In genomic region chr19:43939769-43940689, GRCm38 (mm10) we compare ENCODE assay signal across 8 mouse cellular contexts. TPM values are rescaled to one million over a fixed set of nuclear protein-coding genes. Genes with fewer than 3 reads are reported as not detected.
DNase-seq lines count a peak whose midpoint lies in the region; ATAC-seq lines count a peak whose summit lies in the region.

Dnmbp (minus strand) TSS chr19:43940191.

- ATAC-seq in inflammation-experienced regulatory T-cells, adult 6 months = peak; percentile 86
- peak; percentile 85 for ATAC-seq in megakaryocyte progenitor cell, adult 5-6 weeks (replicated peaks; ENCODE audit: poor library complexity)

- intact Hi-C loops in left cerebral cortex, postnatal 14 days (cut with DNase I) = loop anchor here (5.0 kb wide), 2 partner anchors 88 to 108 kb away; no protein-coding TSS in a partner anchor

- DNase-seq in adrenal gland, adult 18-20 months (ENCODE audit: low spot score in 2 of 2) = peak; percentile 91 to 97
- DNase-seq in embryo, embryonic 10.5 days (ENCODE audit: low spot score) = peak; percentile 86
- peak; percentile 81 for DNase-seq in gastrocnemius, postnatal 25 days
- DNase-seq in left cerebral cortex, postnatal 14 days (ENCODE audit: low spot score in 2 of 2) = peak; percentile 51 to 80
- DNase-seq in right cerebral cortex, postnatal 10 days (ENCODE audit: low spot score in 2 of 2) = peak; percentile 74 to 88
- peak; percentile 89 for DNase-seq in urinary bladder, postnatal 14 days (ENCODE audit: low spot score)

RNA-seq across cellular contexts. Expression of gene Dnmbp, which starts in this region (rescaled TPM):
- total RNA-seq in adrenal gland, adult 18-20 months (2021) = 10 to 100 TPM; 12.1 to 13.5 TPM
- 1 to 10 TPM; 7.9 to 10.0 TPM for total RNA-seq in gastrocnemius, postnatal 25 days (2021)
- polyA plus RNA-seq in inflammation-experienced regulatory T-cells, adult 6 months (2017; shearing (Covaris generic)) = 1 to 10 TPM; 3.5 to 7.0 (median 6.7) TPM
- total RNA-seq in left cerebral cortex, postnatal 14 days (2021) = 10 to 100 TPM in 1 of 2 experiments, 1 to 10 TPM in 1; 9.4 to 10.7 TPM
- 7.4 and 7.7 TPM in 2 replicates for total RNA-seq in megakaryocyte progenitor cell, adult 5-6 weeks (2015)
- 7.7 and 14.6 TPM in 2 replicates for total RNA-seq in megakaryocyte progenitor cell, adult 5-6 weeks (2017)

Comparison
In these comparisons a context has a peak if more than half of its experiments do, and no peak if none do; other contexts are left out.
1. Peak in every context shown above with its lines: DNase-seq and ATAC-seq.